ENCODE assay signal across 9 mouse cellular contexts in genomic region chr14:60554222-60554740, GRCm38 (mm10).
DNase-seq lines count a peak whose midpoint lies in the region; ATAC-seq lines count a peak whose summit lies in the region.
"Had no signal": no experiment of that assay in that cellular context is flagged by ENCODE, and none has a peak within 500 bp of the region (broad histone marks: within the 10 kb centered on the region; RNA-seq: fewer than 3 reads in every experiment).

No protein-coding gene starts in this region.

- no peak overlapping the region for H3K4me3 ChIP-seq in hindbrain, embryonic 14.5 days (replicated peaks; ENCODE audit: low read length)
- no peak overlapping the region for H3K4me3 ChIP-seq in neural tube, embryonic 11.5 days (ENCODE audit: low read depth, low read length)
- H3K4me3 ChIP-seq: heart, embryonic 15.5 days had no signal

- 5% methylated on average over 6 of the region's 6 CpGs for WGBS in hindbrain, embryonic 14.5 days
- 4% methylated on average over 6 of the region's 6 CpGs for WGBS in neural tube, embryonic 11.5 days

- peak overlapping the region; percentile 46 for H3K4me2 ChIP-seq in hindbrain, embryonic 14.5 days (replicated peaks)
- no peak overlapping the region for H3K4me2 ChIP-seq in neural tube, embryonic 11.5 days (ENCODE audit: low read depth)
- H3K4me2 ChIP-seq: heart, embryonic 15.5 days had no signal

- H3K9me3 ChIP-seq in hindbrain, embryonic 14.5 days (ENCODE audit: control insufficient read depth, low read length): no peaks in the 10 kb centered on the region
- no peaks in the 10 kb centered on the region for H3K9me3 ChIP-seq in neural tube, embryonic 11.5 days (ENCODE audit: control insufficient read depth, low read length)
- H3K9me3 ChIP-seq: heart, embryonic 15.5 days had no signal

- intact Hi-C loops in gastrocnemius, postnatal 14 days (cut with DNase I; ENCODE audit: low total_unique reads): no loop called here

- 0 out of 2 replicates have a peak overlapping the region, but pooled peaks have one; percentile 30 for H3K9ac ChIP-seq in hindbrain, embryonic 14.5 days
- H3K9ac ChIP-seq in neural tube, embryonic 11.5 days (ENCODE audit: low read length): no peak overlapping the region
- H3K9ac ChIP-seq: heart, embryonic 15.5 days had no signal

- DNase-seq in ES-CJ7 (ENCODE audit: low read depth, low spot score): peak; percentile 53
- peak; percentile 60 for DNase-seq in embryo, embryonic 11.5 days (ENCODE audit: low read depth, low spot score)
- peak; percentile 90 for DNase-seq in hindbrain, embryonic 14.5 days (ENCODE audit: low spot score)
- peak; percentile 66 to 70 for DNase-seq in layer of hippocampus, postnatal 36 days
- peak; percentile 81 for DNase-seq in neural tube, embryonic 11.5 days (ENCODE audit: low spot score)
- DNase-seq in urinary bladder, postnatal 14 days (ENCODE audit: low spot score): no peak
- no peak for DNase-seq in gastrocnemius, adult 18-20 months (ENCODE audit: low spot score)
- DNase-seq in gastrocnemius, postnatal 14 days: no peak

- ATAC-seq in hindbrain, embryonic 14.5 days (ENCODE audit: low FRiP score): peak; percentile 90
- peak; percentile 91 for ATAC-seq in neural tube, embryonic 11.5 days (ENCODE audit: insufficient read depth, low FRiP score, low TSS enrichment)

- peaks cover 15% of the 10 kb centered on the region for H3K4me1 ChIP-seq in hindbrain, embryonic 14.5 days (replicated peaks; ENCODE audit: control insufficient read depth, insufficient read depth, low read length)
- H3K4me1 ChIP-seq in neural tube, embryonic 11.5 days (ENCODE audit: control insufficient read depth, insufficient read depth, low read length): peaks cover 11% of the 10 kb centered on the region
- H3K4me1 ChIP-seq: heart, embryonic 15.5 days had no signal

- no peaks in the 10 kb centered on the region for H3K27me3 ChIP-seq in hindbrain, embryonic 14.5 days (ENCODE audit: control insufficient read depth, insufficient read depth, low read length)
- H3K27me3 ChIP-seq in neural tube, embryonic 11.5 days (ENCODE audit: control insufficient read depth, insufficient read depth, low read length): no peaks in the 10 kb centered on the region
- H3K27me3 ChIP-seq: heart, embryonic 15.5 days had no signal

- H3K27ac ChIP-seq in hindbrain, embryonic 14.5 days: peak overlapping the region; percentile 83
- H3K27ac ChIP-seq in neural tube, embryonic 11.5 days (ENCODE audit: low read depth, low read length): peak overlapping the region; percentile 72
- H3K27ac ChIP-seq: heart, embryonic 15.5 days had no signal

- no peaks in the 10 kb centered on the region for H3K36me3 ChIP-seq in hindbrain, embryonic 14.5 days (replicated peaks; ENCODE audit: control insufficient read depth, insufficient read depth)
- no peaks in the 10 kb centered on the region for H3K36me3 ChIP-seq in neural tube, embryonic 11.5 days (ENCODE audit: control insufficient read depth, insufficient read depth, low read length)
- H3K36me3 ChIP-seq: heart, embryonic 15.5 days had no signal

Comparison
In these comparisons a context has a peak if more than half of its experiments do, and no peak if none do; other contexts are left out.
1. DNase-seq: peak in ES-CJ7 (single experiment), embryo, embryonic 11.5 days (single experiment), hindbrain, embryonic 14.5 days (single experiment), layer of hippocampus, postnatal 36 days (2 of 2) and neural tube, embryonic 11.5 days (single experiment); none in urinary bladder, postnatal 14 days (single experiment), gastrocnemius, adult 18-20 months (single experiment) and gastrocnemius, postnatal 14 days (single experiment).